Mouse (Mus musculus): ENCODE data around the gene Bag1. TPM values are rescaled to one million over a fixed set of nuclear protein-coding genes. Genes with fewer than 3 reads are reported as not detected.
A peak's percentile ranks its signal among the peaks of the same experiment; 100 is the strongest.

The Bag1 gene
- polyA plus RNA-seq, 1 experiment = 123 TPM

DNA sequence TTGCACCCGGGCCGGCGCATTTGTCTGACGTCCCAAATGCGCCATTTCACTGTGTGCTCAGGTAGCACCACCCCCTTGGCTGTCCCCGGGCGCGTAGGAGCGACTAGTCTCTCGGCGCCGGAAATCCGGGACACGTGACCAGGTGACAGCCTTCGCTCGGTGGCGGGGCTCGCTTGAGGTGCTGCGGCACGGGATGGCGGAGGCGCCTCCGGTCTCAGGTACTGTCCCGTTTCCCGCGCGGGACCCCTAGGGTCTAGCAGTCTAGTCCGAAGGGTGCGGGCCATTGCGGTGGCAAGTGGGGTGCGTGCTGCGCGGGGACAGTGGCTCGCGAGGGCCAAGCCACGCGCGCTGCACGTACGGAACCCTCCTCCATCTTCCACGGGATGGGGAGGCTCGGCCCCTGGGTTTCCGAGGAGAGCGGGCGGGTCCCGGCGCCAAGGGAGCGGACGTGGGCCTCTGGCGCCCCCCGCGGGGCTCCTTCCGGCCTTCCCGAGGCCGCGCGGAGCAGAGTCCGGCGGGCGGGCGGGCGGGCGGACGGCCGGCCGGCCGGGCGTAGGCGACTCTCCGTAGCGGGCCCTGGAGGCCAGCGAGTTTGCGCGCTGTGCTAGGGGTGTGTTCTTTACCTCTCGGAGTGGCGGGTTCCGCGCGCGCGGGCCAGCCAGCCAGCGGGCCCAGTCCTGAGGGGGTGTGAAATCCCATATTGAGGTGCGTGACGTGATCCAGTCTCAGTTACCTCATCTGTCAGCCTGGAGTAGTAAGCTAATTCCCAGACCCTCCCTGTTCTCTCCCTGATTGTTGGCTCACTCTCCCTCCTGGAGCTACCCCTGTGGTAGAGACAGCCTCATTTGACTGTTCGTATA lies 23.0 kb upstream of the Bag1 start, which contains the start of gene Nfx1:
Gene Nfx1 (plus strand): TSS at position 65 of the 860 bp plus-strand sequence.
- WGBS = under 1% methylated on average over 85 of the region's 85 CpGs
- DNase-seq = peak; percentile 94
- peak within 1 kb of the TSS; percentile 97 for H3K4me3 ChIP-seq (replicated peaks; ENCODE audit: extremely low read depth, low read depth, low read length)
- TF ChIP-seq CTCF (IDR thresholded peaks at IDR 0.05; ENCODE audit: insufficient read depth, low read length) (no peak), POLR2A (IDR thresholded peaks at IDR 0.05; ENCODE audit: borderline replicate concordance, extremely low read depth, low read depth, low read length) (peak; percentile 75; the same call in 1 of the 2 replicates)
- peaks cover 7% of the 10 kb centered on the region; the same call in 1 of the 2 replicates for H3K4me1 ChIP-seq (ENCODE audit: control insufficient read depth, insufficient read depth, low read length)

DNA sequence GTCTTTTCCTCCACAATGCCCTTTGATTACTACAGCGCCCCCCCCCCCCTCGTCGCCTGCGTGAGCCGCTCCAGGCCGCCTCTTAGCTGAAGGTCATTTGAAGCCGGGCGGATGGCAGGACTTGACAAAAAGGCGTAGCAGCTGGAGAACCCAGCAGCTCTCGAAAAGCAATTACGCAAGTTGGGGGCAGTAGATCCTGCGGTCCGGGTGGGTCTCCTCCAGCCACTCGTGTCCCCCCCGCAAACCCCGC lies 22.4 kb upstream of the Bag1 start:
- WGBS = under 1% methylated on average over 16 of the region's 16 CpGs
- no peak for TF ChIP-seq CTCF (IDR thresholded peaks at IDR 0.05; ENCODE audit: insufficient read depth, low read length)
- TF ChIP-seq POLR2A (IDR thresholded peaks at IDR 0.05; ENCODE audit: borderline replicate concordance, extremely low read depth, low read depth, low read length) = no peak
- H3K4me1 ChIP-seq (ENCODE audit: control insufficient read depth, insufficient read depth, low read length) = peaks cover 7% of the 10 kb centered on the region; the same call in 1 of the 2 replicates
- peak overlapping the region; percentile 97 for H3K4me3 ChIP-seq (replicated peaks; ENCODE audit: extremely low read depth, low read depth, low read length)
- DNase-seq = no peak

GRCm38 (mm10) chr4:40969781-40970591 lies 21.9 kb upstream of the Bag1 start:
- WGBS = 5% methylated on average over 13 of the region's 13 CpGs
- H3K4me3 ChIP-seq (replicated peaks; ENCODE audit: extremely low read depth, low read depth, low read length) = peak overlapping the region; percentile 97
- no peak for DNase-seq
- peaks cover 7% of the 10 kb centered on the region; the same call in 1 of the 2 replicates for H3K4me1 ChIP-seq (ENCODE audit: control insufficient read depth, insufficient read depth, low read length)
- TF ChIP-seq CTCF (IDR thresholded peaks at IDR 0.05; ENCODE audit: insufficient read depth, low read length) (no peak), POLR2A (IDR thresholded peaks at IDR 0.05; ENCODE audit: borderline replicate concordance, extremely low read depth, low read depth, low read length) (no peak)

- no peak for TF ChIP-seq CTCF (IDR thresholded peaks at IDR 0.05; ENCODE audit: insufficient read depth, low read length)
- no peak for TF ChIP-seq POLR2A (IDR thresholded peaks at IDR 0.05; ENCODE audit: borderline replicate concordance, extremely low read depth, low read depth, low read length)
- Histone ChIP-seq H3K4me3 (replicated peaks; ENCODE audit: extremely low read depth, low read depth, low read length) (no peak overlapping the region), H3K4me1 (ENCODE audit: control insufficient read depth, insufficient read depth, low read length) (peaks cover 7% of the 10 kb centered on the region; the same call in 1 of the 2 replicates)
- 58% methylated on average over 4 of the region's 4 CpGs for WGBS
- DNase-seq = no peak
These were observed 21.1 kb upstream of the Bag1 start for GRCm38 (mm10) chr4:40969161-40969560.

DNA sequence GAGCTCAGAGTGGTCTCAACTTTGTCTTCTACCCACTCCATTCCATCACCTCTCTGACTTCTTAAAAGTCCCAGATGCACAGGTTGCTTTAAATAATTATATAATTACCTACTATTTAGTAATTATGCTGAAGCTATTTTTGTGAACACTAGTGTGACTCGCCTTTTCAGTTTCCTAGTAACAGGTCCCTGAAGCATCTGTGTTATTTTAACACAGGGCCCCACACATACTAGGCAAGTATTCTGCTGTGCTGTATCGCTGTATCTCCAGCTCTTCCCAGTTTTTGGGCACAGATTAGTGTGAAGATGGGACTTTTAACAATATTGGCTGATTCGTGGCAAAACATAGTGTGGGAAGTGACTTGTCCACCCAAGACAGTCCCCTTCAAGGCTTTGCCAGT lies 15.4 kb upstream of the Bag1 start:
- no peak for TF ChIP-seq CTCF (IDR thresholded peaks at IDR 0.05; ENCODE audit: insufficient read depth, low read length)
- Histone ChIP-seq H3K4me1 (ENCODE audit: control insufficient read depth, insufficient read depth, low read length) (no peaks in the 10 kb centered on the region), H3K4me3 (replicated peaks; ENCODE audit: extremely low read depth, low read depth, low read length) (no peak overlapping the region)
- DNase-seq = no peak
- WGBS = 91% methylated on average over 3 of the region's 3 CpGs

GRCm38 (mm10) chr4:40955942-40956341 lies 7.8 kb upstream of the Bag1 start:
- H3K4me1 ChIP-seq (ENCODE audit: control insufficient read depth, insufficient read depth, low read length) = no peaks in the 10 kb centered on the region
- 78% methylated on average over 6 of the region's 6 CpGs for WGBS

GRCm38 (mm10) chr4:40953521-40953920 lies 5.4 kb upstream of the Bag1 start:
- Histone ChIP-seq H3K4me1 (ENCODE audit: control insufficient read depth, insufficient read depth, low read length) (no peaks in the 10 kb centered on the region; the same call in 1 of the 2 replicates), H3K4me3 (replicated peaks; ENCODE audit: extremely low read depth, low read depth, low read length) (no peak overlapping the region)
- no peak for DNase-seq
- TF ChIP-seq POLR2A (IDR thresholded peaks at IDR 0.05; ENCODE audit: borderline replicate concordance, extremely low read depth, low read depth, low read length) (no peak), CTCF (IDR thresholded peaks at IDR 0.05; ENCODE audit: insufficient read depth, low read length) (peak; percentile 26)
- 83% methylated on average over 1 of the region's 1 CpGs for WGBS

More at GRCm38 (mm10) chr4:40955942-40956341, 7.8 kb upstream of the Bag1 start:
- no peak overlapping the region for H3K4me3 ChIP-seq (replicated peaks; ENCODE audit: extremely low read depth, low read depth, low read length)
- TF ChIP-seq POLR2A (IDR thresholded peaks at IDR 0.05; ENCODE audit: borderline replicate concordance, extremely low read depth, low read depth, low read length) (no peak), CTCF (IDR thresholded peaks at IDR 0.05; ENCODE audit: insufficient read depth, low read length) (no peak)
- DNase-seq = no peak

DNA sequence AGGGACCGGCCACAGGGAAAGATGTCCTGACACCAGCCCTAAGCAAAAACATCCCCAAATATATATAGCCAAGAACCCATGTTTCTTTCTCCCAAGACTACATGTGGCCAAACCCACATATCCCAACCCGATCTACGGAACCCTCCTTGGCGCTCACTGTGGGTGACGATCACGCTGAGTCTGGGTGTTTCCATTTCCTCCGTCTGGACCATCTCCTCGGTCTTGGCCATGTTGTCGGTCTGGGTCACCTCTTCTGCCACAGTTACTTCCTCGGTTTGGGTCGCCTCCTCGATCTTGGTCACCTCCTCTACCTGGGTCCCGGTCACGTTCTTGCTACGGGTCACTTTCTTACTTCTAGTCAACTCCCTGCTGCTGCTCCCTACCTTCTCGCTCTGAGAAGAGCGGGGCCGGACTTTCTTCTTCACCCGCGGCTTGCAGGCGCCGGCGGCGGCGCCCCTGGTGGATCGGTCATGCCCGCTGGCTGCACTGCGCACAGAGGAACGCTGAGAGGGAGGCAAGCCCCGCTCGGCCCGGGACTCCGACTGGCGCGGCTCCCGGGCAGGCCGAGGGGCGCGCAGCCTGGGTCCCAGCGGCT lies 432 bp downstream of the Bag1 start:
- under 1% methylated on average over 40 of the region's 40 CpGs for WGBS
- Histone ChIP-seq H3K4me3 (replicated peaks; ENCODE audit: extremely low read depth, low read depth, low read length) (peak overlapping the region; percentile 87), H3K4me1 (ENCODE audit: control insufficient read depth, insufficient read depth, low read length) (peaks cover 8% of the 10 kb centered on the region)
- TF ChIP-seq POLR2A (IDR thresholded peaks at IDR 0.05; ENCODE audit: borderline replicate concordance, extremely low read depth, low read depth, low read length) (no peak), CTCF (IDR thresholded peaks at IDR 0.05; ENCODE audit: insufficient read depth, low read length) (no peak)
- no peak for DNase-seq

GRCm38 (mm10) chr4:40946516-40947121 lies 1.5 kb downstream of the Bag1 start:
- TF ChIP-seq CTCF (IDR thresholded peaks at IDR 0.05; ENCODE audit: insufficient read depth, low read length) = no peak
- DNase-seq = no peak
- Histone ChIP-seq H3K4me3 (replicated peaks; ENCODE audit: extremely low read depth, low read depth, low read length) (no peak overlapping the region), H3K4me1 (ENCODE audit: control insufficient read depth, insufficient read depth, low read length) (peaks cover 8% of the 10 kb centered on the region)
- 77% methylated on average over 7 of the region's 7 CpGs for WGBS

All from lung, adult 2 months (tissue).